Comparison of ENCODE assay signal across 20 mouse cellular contexts in the genomic region with DNA sequence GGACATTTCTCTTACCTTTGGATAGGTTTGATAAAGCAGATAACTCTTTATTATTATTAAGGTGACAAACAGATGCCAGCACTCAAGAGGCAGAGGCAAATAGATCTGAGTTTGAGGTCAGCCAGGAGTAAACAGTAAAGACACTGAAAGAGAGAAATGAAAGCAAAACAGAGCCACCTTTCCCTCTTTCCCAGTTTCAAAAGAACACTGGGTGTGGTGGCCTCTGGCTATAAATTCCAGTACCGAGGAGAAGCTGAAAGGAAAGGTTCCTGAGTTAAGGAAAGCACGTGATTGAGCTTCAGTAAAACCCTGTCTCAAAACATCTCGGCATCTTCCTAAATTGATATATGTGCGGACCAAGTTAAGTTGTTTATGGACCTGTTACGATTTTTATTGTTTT. TPM values are rescaled to one million over a fixed set of nuclear protein-coding genes. Genes with fewer than 3 reads are reported as not detected.
A peak's percentile ranks its signal among the peaks of the same experiment; 100 is the strongest.
DNase-seq lines count a peak whose midpoint lies in the region; ATAC-seq and TF ChIP-seq lines count a peak whose summit lies in the region.
"Had no signal": no experiment of that assay in that cellular context is flagged by ENCODE, and none has a peak within 500 bp of the region (broad histone marks: within the 10 kb centered on the region; RNA-seq: fewer than 3 reads in every experiment).

No protein-coding gene starts in this region.

- no peaks in the 10 kb centered on the region for H3K36me3 ChIP-seq in kidney, adult 2 months (ENCODE audit: control insufficient read depth, insufficient read depth, low read length)
- peaks cover 4 to 47% of the 10 kb centered on the region in 2 experiments; a peak in 3 of 4 replicates for H3K36me3 ChIP-seq in MEL (ENCODE audit: control insufficient read depth in 1 of 2, insufficient read depth in 2 of 2, low read length in 2 of 2)
- peaks cover 2% of the 10 kb centered on the region; the same call in 1 of the 2 replicates for H3K36me3 ChIP-seq in liver, embryonic 11.5 days (ENCODE audit: control insufficient read depth, insufficient read depth, low read length)
- H3K36me3 ChIP-seq in forebrain, embryonic 13.5 days (ENCODE audit: poor library complexity, severe bottlenecking): no peaks in the 10 kb centered on the region
- H3K36me3 ChIP-seq: heart, embryonic 12.5 days had no signal

- TF ChIP-seq CTCF in kidney, adult 2 months (conservative IDR thresholded peaks at IDR 0.05; ENCODE audit: insufficient read depth, insufficient read length, low read depth, low read length): no peak
- TF ChIP-seq CTCF in MEL (IDR thresholded peaks at IDR 0.05 in 2 of 3, conservative IDR thresholded peaks at IDR 0.05 in 1 of 3; ENCODE audit: control insufficient read depth in 1 of 3, insufficient read depth in 1 of 3, low read depth in 2 of 3, low read length in 3 of 3, poor library complexity in 1 of 3, severe bottlenecking in 1 of 3): no peak

- no peak overlapping the region for H3K4me3 ChIP-seq in kidney, adult 2 months (ENCODE audit: insufficient read depth, low read depth, low read length)
- no peak overlapping the region; a peak in 1 of 4 replicates for H3K4me3 ChIP-seq in MEL (ENCODE audit: control insufficient read depth in 1 of 2, insufficient read depth in 1 of 2, low read depth in 2 of 2, low read length in 2 of 2)
- 0 out of 2 replicates have a peak overlapping the region, but pooled peaks have one; percentile 3 for H3K4me3 ChIP-seq in liver, embryonic 11.5 days (ENCODE audit: low read depth, low read length)
- no peak overlapping the region for H3K4me3 ChIP-seq in forebrain, embryonic 13.5 days
- H3K4me3 ChIP-seq: heart, embryonic 12.5 days; hindbrain, embryonic 10.5 days had no signal

- no peak for TF ChIP-seq EP300 in MEL (IDR thresholded peaks at IDR 0.05; ENCODE audit: low read depth in 1 of 2, low read length in 2 of 2)

- H3K4me1 ChIP-seq in kidney, adult 2 months (ENCODE audit: control insufficient read depth, insufficient read depth, low read length): peaks cover 3% of the 10 kb centered on the region; the same call in 1 of the 2 replicates
- H3K4me1 ChIP-seq in MEL (ENCODE audit: control insufficient read depth in 1 of 2, insufficient read depth in 2 of 2, low read length in 2 of 2): peaks cover 16 to 26% of the 10 kb centered on the region in 2 experiments; a peak in 3 of 4 replicates
- peaks cover 22% of the 10 kb centered on the region for H3K4me1 ChIP-seq in liver, embryonic 11.5 days (replicated peaks; ENCODE audit: control insufficient read depth, insufficient read depth, low read length)
- peaks cover 34% of the 10 kb centered on the region for H3K4me1 ChIP-seq in forebrain, embryonic 13.5 days

- H3K27ac ChIP-seq in kidney, adult 2 months (ENCODE audit: insufficient read depth, low read depth, low read length): peak overlapping the region; percentile 31; the same call in 1 of the 2 replicates
- no peak overlapping the region for H3K27ac ChIP-seq in MEL (ENCODE audit: control insufficient read depth, low read depth, low read length)
- H3K27ac ChIP-seq in liver, embryonic 11.5 days (ENCODE audit: low read depth, low read length): no peak overlapping the region
- H3K27ac ChIP-seq in forebrain, embryonic 13.5 days: no peak overlapping the region
- H3K27ac ChIP-seq: hindbrain, embryonic 10.5 days had no signal

- peak; percentile 40 for DNase-seq in kidney, adult 2 months
- no peak for DNase-seq in kidney, postnatal 25 days
- DNase-seq in 3T3-L1 (ENCODE audit: low read depth, low spot score) (peak; percentile 39), MEL (ENCODE audit: low read depth, low spot score) (no peak)
- no peak for DNase-seq in liver, embryonic 11.5 days (ENCODE audit: low spot score)
- no peak for DNase-seq in natural killer cell, adult 2 months (ENCODE audit: low spot score in 2 of 2)
- DNase-seq: cerebellum, adult 9-11 months; embryo, embryonic 11 days; forebrain, postnatal 0 days; gastrocnemius, postnatal 25 days; kidney, adult 18-20 months; kidney, postnatal 4 days; layer of hippocampus, postnatal 36 days; lung, embryonic 14.5 days; spleen, adult 18-20 months; thymus, postnatal 14 days had no signal

- no peaks in the 10 kb centered on the region for H3K27me3 ChIP-seq in kidney, adult 2 months (replicated peaks; ENCODE audit: control insufficient read depth, insufficient read depth, low read length)
- no peaks in the 10 kb centered on the region for H3K27me3 ChIP-seq in MEL (ENCODE audit: control insufficient read depth in 1 of 2, insufficient read depth in 2 of 2, low read length in 2 of 2)
- H3K27me3 ChIP-seq in liver, embryonic 11.5 days (replicated peaks; ENCODE audit: control insufficient read depth, insufficient read depth, low read length): no peaks in the 10 kb centered on the region
- no peaks in the 10 kb centered on the region for H3K27me3 ChIP-seq in forebrain, embryonic 13.5 days
- H3K27me3 ChIP-seq: heart, embryonic 12.5 days had no signal

- WGBS in kidney, adult 2 months: 26% methylated on average over 5 of the region's 5 CpGs
- WGBS in liver, embryonic 11.5 days: 61% methylated on average over 5 of the region's 5 CpGs
- 68% methylated on average over 5 of the region's 5 CpGs for whole genome bisulfite sequencing in forebrain, embryonic 13.5 days

- H3K9ac ChIP-seq in MEL (ENCODE audit: control insufficient read depth, low read depth, low read length, poor library complexity, severe bottlenecking): no peak overlapping the region
- no peak overlapping the region for H3K9ac ChIP-seq in liver, embryonic 11.5 days (ENCODE audit: low read depth, low read length)
- H3K9ac ChIP-seq in forebrain, embryonic 13.5 days: no peak overlapping the region
- H3K9ac ChIP-seq: forebrain, postnatal 0 days; heart, embryonic 12.5 days; lung, embryonic 14.5 days had no signal

- no peak for TF ChIP-seq RAD21 in MEL (IDR thresholded peaks at IDR 0.05; ENCODE audit: low read depth, low read length)

- peaks cover 68% of the 10 kb centered on the region for H3K79me2 ChIP-seq in MEL (ENCODE audit: control insufficient read depth, insufficient read depth, low read length, poor library complexity)

- ATAC-seq in liver, embryonic 11.5 days (replicated peaks; ENCODE audit: low FRiP score): no peak
- no peak for ATAC-seq in forebrain, embryonic 13.5 days
- ATAC-seq: activated CD4-positive, CD25-positive, alpha-beta regulatory T cell, adult 4 months; forebrain, postnatal 0 days had no signal

- no peaks in the 10 kb centered on the region for H3K9me3 ChIP-seq in MEL (replicated peaks; ENCODE audit: insufficient read depth, low read length)
- no peaks in the 10 kb centered on the region for H3K9me3 ChIP-seq in liver, embryonic 11.5 days (ENCODE audit: control insufficient read depth, low read length)
- H3K9me3 ChIP-seq in forebrain, embryonic 13.5 days (replicated peaks): no peaks in the 10 kb centered on the region
- H3K9me3 ChIP-seq: heart, embryonic 12.5 days; hindbrain, embryonic 10.5 days had no signal

- H3K4me2 ChIP-seq in liver, embryonic 11.5 days: peak overlapping the region; percentile 20
- no peak overlapping the region for H3K4me2 ChIP-seq in forebrain, embryonic 13.5 days
- H3K4me2 ChIP-seq: heart, embryonic 12.5 days; lung, embryonic 14.5 days had no signal

- TF ChIP-seq POLR2A in kidney, adult 2 months (IDR thresholded peaks at IDR 0.05; ENCODE audit: low read depth, low read length): no peak
- TF ChIP-seq POLR2A in MEL (IDR thresholded peaks at IDR 0.05; ENCODE audit: control insufficient read depth in 1 of 2, insufficient read depth in 1 of 2, low read depth in 1 of 2, low read length in 2 of 2, poor library complexity in 1 of 2): no peak

TF ChIP-seq in MEL, 35 proteins besides CTCF, POLR2A, EP300 and RAD21:
- TF ChIP-seq USF1 (IDR thresholded peaks at IDR 0.05; ENCODE audit: low read depth, low read length) (no peak), SIN3A (IDR thresholded peaks at IDR 0.05; ENCODE audit: low read length) (0 out of 2 replicates have a peak, but pooled peaks have one; percentile 0)

RNA-seq across cellular contexts. Expression of a gene that starts 4.1 kb away (rescaled TPM):
- polyA plus RNA-seq in kidney, adult 2 months (2012; rRNA removed): 18.4 and 22.7 TPM in 2 replicates
- 108 and 114 TPM in 2 replicates for total RNA-seq in MEL (2012; rRNA removed)
- 10 to 100 TPM in 1 of 2 experiments, not detected in 1; 85.2 TPM for polyA plus RNA-seq in MEL (2012; ENCODE audit: insufficient read depth in 1 of 2, insufficient read length in 2 of 2, low read depth in 1 of 2, low replicate concordance in 2 of 2, missing spikeins in 1 of 2)
- 31.2 and 37.1 TPM in 2 replicates for polyA plus RNA-seq in liver, embryonic 11.5 days (2014; fragmentation: Nextera tagmentation; extraction: Ambion mirVana)
- polyA plus RNA-seq in forebrain, embryonic 13.5 days (2015; fragmentation: Nextera tagmentation; extraction: Ambion mirVana): 164 and 177 TPM in 2 replicates

RNA-seq across cellular contexts. Expression of a gene that starts 45.0 kb away (rescaled TPM):
- 0.03 and 0.04 TPM in 2 replicates for polyA plus RNA-seq in kidney, adult 2 months (2012; rRNA removed)
- total RNA-seq in MEL (2012; rRNA removed): 0.12 and 0.13 TPM in 2 replicates
- polyA plus RNA-seq in MEL (2012; ENCODE audit: insufficient read depth in 1 of 2, insufficient read length in 2 of 2, low read depth in 1 of 2, low replicate concordance in 2 of 2, missing spikeins in 1 of 2): under 1 TPM in 1 of 2 experiments, not detected in 1; 0.29 TPM
- 57.8 and 61.5 TPM in 2 replicates for polyA plus RNA-seq in liver, embryonic 11.5 days (2014; fragmentation: Nextera tagmentation; extraction: Ambion mirVana)
- polyA plus RNA-seq in forebrain, embryonic 13.5 days (2015; fragmentation: Nextera tagmentation; extraction: Ambion mirVana): 55.2 and 56.9 TPM in 2 replicates
- total RNA-seq: layer of hippocampus, postnatal 36 days had no signal

RNA-seq across cellular contexts. Expression of a gene that starts 59.4 kb away (rescaled TPM):
- 4.0 and 4.5 TPM in 2 replicates for polyA plus RNA-seq in kidney, adult 2 months (2012; rRNA removed)
- total RNA-seq in MEL (2012; rRNA removed): 3.9 and 4.4 TPM in 2 replicates
- polyA plus RNA-seq in MEL (2012; ENCODE audit: insufficient read depth in 1 of 2, insufficient read length in 2 of 2, low read depth in 1 of 2, low replicate concordance in 2 of 2, missing spikeins in 1 of 2): 1 to 10 TPM in 1 of 2 experiments, not detected in 1; 3.8 TPM
- polyA plus RNA-seq in liver, embryonic 11.5 days (2014; fragmentation: Nextera tagmentation; extraction: Ambion mirVana): 5.0 and 6.1 TPM in 2 replicates
- polyA plus RNA-seq in forebrain, embryonic 13.5 days (2015; fragmentation: Nextera tagmentation; extraction: Ambion mirVana): 6.9 and 7.0 TPM in 2 replicates

Comparison
In these comparisons a context has a peak if more than half of its experiments do, and no peak if none do; other contexts are left out.
1. DNase-seq: peak in kidney, adult 2 months (single experiment) and 3T3-L1 (single experiment); none in kidney, postnatal 25 days (0 of 2), MEL (single experiment), liver, embryonic 11.5 days (single experiment) and natural killer cell, adult 2 months (0 of 2).
2. RNA of a gene that starts 45.0 kb away (polyA plus RNA-seq): 57.8 to 61.5 TPM in liver, embryonic 11.5 days and 55.2 to 56.9 TPM in forebrain, embryonic 13.5 days; 0.29 TPM in MEL and 0.03 to 0.04 TPM in kidney, adult 2 months; every median in the first group is over 10 times any median in the second.